Mouse (Mus musculus): ENCODE data around the gene Olfr1163. TPM values are rescaled to one million over a fixed set of nuclear protein-coding genes. Genes with fewer than 3 reads are reported as not detected.
"Not testable (repeated sequence)": the region's sequence is repeated elsewhere in the genome, so short reads cannot be mapped to it uniquely, and the experiment has no call there.

The Olfr1163 gene
- polyA plus RNA-seq (2012; rRNA removed), result not detected in 2 replicates

DNA sequence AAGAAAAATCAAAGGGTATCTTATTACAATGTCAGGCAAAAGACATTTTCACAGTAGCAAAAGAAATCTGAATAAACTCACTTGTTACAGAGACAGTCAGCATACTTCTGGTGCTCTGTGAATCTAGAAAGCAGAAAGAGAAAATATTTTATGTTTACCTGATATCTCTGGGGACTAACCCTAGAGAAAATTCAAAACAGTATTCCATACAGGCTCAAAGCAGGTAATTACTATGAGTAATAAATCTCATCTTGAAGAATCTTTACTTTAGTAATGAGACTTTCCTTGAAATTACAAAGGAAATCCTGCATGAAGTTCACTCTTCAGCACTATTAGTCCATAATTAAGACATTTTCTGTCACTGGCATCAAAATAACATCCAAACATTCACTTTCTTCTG, at the start of gene Olfr1163:
TSS of gene Olfr1163 (minus strand) at position 101 of the 400 bp plus-strand sequence.
- DNase-seq (ENCODE audit: low spot score), result no peak

DNA sequence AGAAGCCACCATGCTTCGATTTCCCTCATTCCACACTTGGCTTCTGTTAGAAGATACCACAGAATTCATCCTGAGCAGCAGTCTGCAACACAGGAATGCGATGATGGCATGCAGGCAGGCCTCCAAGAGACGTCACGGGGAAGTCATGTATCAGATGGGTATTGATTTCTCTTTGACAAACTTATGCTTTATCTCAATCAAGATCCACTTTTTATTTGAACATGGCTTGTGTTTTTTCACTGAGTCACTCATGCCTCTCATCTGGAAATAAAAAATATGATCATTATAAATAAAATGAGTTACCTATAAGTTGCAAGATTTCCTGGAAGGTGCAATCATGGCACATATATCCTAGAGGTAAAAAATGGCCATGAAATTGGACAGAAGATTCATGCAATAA, 22.2 kb upstream of the Olfr1163 start, which contains the start of gene Olfr1164:
TSS of gene Olfr1164 (minus strand) at position 101 of the 400 bp plus-strand sequence.
- no peak for DNase-seq (ENCODE audit: low spot score)

DNA sequence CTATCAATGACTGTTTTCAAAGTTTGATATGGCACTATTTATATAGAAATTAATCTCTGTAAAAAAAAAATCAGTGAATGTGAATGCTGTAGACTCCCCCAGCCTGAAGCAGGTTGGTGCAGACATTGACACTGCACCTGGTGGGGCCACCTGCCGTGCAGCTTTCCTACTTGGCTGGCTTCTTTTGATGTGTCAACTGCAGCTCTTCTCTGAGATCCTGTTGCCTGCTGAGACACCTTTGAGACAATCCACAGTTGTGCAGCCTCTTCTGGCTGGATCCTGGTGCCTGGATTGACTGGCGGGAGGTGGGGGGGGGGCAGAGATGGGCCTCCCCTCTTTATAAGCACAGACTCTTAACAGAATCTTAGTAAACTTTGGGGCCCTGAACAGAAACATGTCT, 8.0 kb downstream of the Olfr1163 start:
- DNase-seq (ENCODE audit: low spot score), result no peak

- no peak for DNase-seq (ENCODE audit: low spot score)
These were observed 20.6 kb downstream of the Olfr1163 start, which contains the start of gene Olfr1162 for GRCm38 (mm10) chr2:88051029-88051428. TSS of gene Olfr1162 (minus strand) at chr2:88051129.

GRCm38 (mm10) chr2:88037599-88037998, 34.0 kb downstream of the Olfr1163 start, which contains the start of gene Olfr73:
TSS of gene Olfr73 (minus strand) at chr2:88037699.
- DNase-seq (ENCODE audit: low spot score), result no peak

GRCm38 (mm10) chr2:88022474-88022873, 49.2 kb downstream of the Olfr1163 start, which contains the start of gene Olfr1161:
TSS of gene Olfr1161 (plus strand) at chr2:88022774.
- not testable (repeated sequence) for DNase-seq (ENCODE audit: low spot score)

Other genes starting within 250 kb of the Olfr1163 start
- gene Olfr1148, start 241.3 kb downstream of the Olfr1163 start, polyA plus RNA-seq (2012; rRNA removed), result not detected in 2 replicates
- gene Olfr1150-ps1, start 227.8 kb downstream of the Olfr1163 start, polyA plus RNA-seq (2012; rRNA removed), result not detected in 2 replicates
- gene Olfr1151, start 216.0 kb downstream of the Olfr1163 start, polyA plus RNA-seq (2012; rRNA removed), result not detected in 2 replicates
- gene Olfr1152, start 205.3 kb downstream of the Olfr1163 start, polyA plus RNA-seq (2012; rRNA removed), result not detected in 2 replicates
- not detected in 2 replicates for gene Olfr1153, start 176.9 kb downstream of the Olfr1163 start, polyA plus RNA-seq (2012; rRNA removed)
- gene Olfr1154, start 166.7 kb downstream of the Olfr1163 start, polyA plus RNA-seq (2012; rRNA removed), result not detected in 2 replicates
- gene Olfr1155, start 126.7 kb downstream of the Olfr1163 start, polyA plus RNA-seq (2012; rRNA removed), result not detected in 2 replicates
- not detected in 2 replicates for gene Olfr1156, start 118.7 kb downstream of the Olfr1163 start, polyA plus RNA-seq (2012; rRNA removed)
- not detected in 2 replicates for gene Olfr1157, start 103.5 kb downstream of the Olfr1163 start, polyA plus RNA-seq (2012; rRNA removed)
- not detected in 2 replicates for gene Olfr74, start 97.2 kb downstream of the Olfr1163 start, polyA plus RNA-seq (2012; rRNA removed)
- not detected in 2 replicates for gene Olfr1158, start 81.7 kb downstream of the Olfr1163 start, polyA plus RNA-seq (2012; rRNA removed)
- gene Olfr1160, start 63.6 kb downstream of the Olfr1163 start, polyA plus RNA-seq (2012; rRNA removed), result not detected in 2 replicates
- not detected in 2 replicates for gene Olfr1161, start 49.1 kb downstream of the Olfr1163 start, polyA plus RNA-seq (2012; rRNA removed)
- not detected in 2 replicates for gene Olfr73, start 34.1 kb downstream of the Olfr1163 start, polyA plus RNA-seq (2012; rRNA removed)
- gene Olfr1162, start 20.7 kb downstream of the Olfr1163 start, polyA plus RNA-seq (2012; rRNA removed), result not detected in 2 replicates
- not detected in 2 replicates for gene Olfr1164, start 22.1 kb upstream of the Olfr1163 start, polyA plus RNA-seq (2012; rRNA removed)
- gene Olfr1166, start 56.4 kb upstream of the Olfr1163 start, polyA plus RNA-seq (2012; rRNA removed), result not detected in 2 replicates
- not detected in 2 replicates for gene Olfr1167, start 83.4 kb upstream of the Olfr1163 start, polyA plus RNA-seq (2012; rRNA removed)
- gene Olfr1168, start 110.0 kb upstream of the Olfr1163 start, polyA plus RNA-seq (2012; rRNA removed), result not detected in 2 replicates
- not detected in 2 replicates for gene Olfr1170, start 156.5 kb upstream of the Olfr1163 start, polyA plus RNA-seq (2012; rRNA removed)
- gene Olfr1173, start 208.0 kb upstream of the Olfr1163 start, polyA plus RNA-seq (2012; rRNA removed), result not detected in 2 replicates
- gene Olfr1174-ps, start 243.3 kb upstream of the Olfr1163 start, polyA plus RNA-seq (2012; rRNA removed), result not detected in 2 replicates